Mouse (Mus musculus): ENCODE results near the gene Cdk5r2. TPM values are rescaled to one million over a fixed set of nuclear protein-coding genes. Genes with fewer than 3 reads are reported as not detected.
A peak's percentile ranks its signal among the peaks of the same experiment; 100 is the strongest.

Cdk5r2 gene
- polyA plus RNA-seq, 1 experiment, result 0.28 TPM

DNA sequence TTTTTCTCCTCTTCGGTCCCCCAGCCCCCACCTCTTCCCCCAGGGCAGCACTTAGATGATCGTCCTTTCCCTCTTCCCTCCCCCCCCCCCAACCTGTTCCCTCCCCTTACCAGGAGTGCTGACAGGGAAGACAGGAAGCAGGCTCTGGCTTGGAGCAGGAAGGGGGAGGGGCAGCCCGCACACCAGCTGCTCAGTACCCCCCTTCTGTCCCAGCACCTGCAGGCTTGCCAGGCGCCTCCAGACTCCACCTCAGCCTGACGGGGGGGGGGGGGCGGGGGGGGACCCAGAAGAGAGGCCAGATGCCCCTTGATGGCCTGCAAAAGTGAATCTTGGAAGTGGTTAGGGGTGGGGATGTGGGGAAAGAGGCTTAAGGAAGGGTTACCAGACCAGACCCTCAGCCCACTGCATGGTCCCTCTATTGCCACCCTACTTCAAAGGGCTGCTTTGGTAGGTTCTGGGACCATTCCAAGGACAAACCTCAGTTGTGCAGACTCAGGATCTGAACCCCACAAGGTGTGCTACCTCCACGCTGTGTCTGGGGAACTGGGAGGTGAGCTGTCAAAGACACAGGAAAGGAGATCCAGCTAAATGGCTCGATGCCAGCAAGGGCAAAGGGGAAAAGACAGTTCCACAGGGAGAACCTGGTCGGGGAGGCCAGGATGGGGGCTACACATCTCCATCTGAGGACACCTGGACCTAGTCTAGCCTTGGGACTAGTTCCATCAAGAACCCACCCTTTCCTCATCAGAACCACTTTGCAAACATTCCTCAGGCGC is 44.1 kb downstream of the Cdk5r2 start:
- no peak overlapping the region for H3K9ac ChIP-seq (ENCODE audit: low read depth, poor library complexity, severe bottlenecking)
- peaks cover 4% of the 10 kb centered on the region; the same call in 1 of the 2 replicates for H3K27me3 ChIP-seq (ENCODE audit: control insufficient read depth, insufficient read depth, low read length, poor library complexity, severe bottlenecking)
- no peak for TF ChIP-seq EP300 (IDR thresholded peaks at IDR 0.05; ENCODE audit: insufficient read depth, low read depth, low read length)
- no peak for TF ChIP-seq POLR2A (IDR thresholded peaks at IDR 0.05; ENCODE audit: insufficient read depth, low read length)
- TF ChIP-seq CTCF (IDR thresholded peaks at IDR 0.05; ENCODE audit: low read depth, low read length), result no peak
- no peaks in the 10 kb centered on the region for H3K4me1 ChIP-seq (ENCODE audit: control insufficient read depth, insufficient read depth, low read length)
- H3K9me3 ChIP-seq (replicated peaks; ENCODE audit: control insufficient read depth, insufficient read depth, low read length, poor library complexity, severe bottlenecking), result no peaks in the 10 kb centered on the region
- H3K4me3 ChIP-seq (ENCODE audit: low read depth, low read length), result no peak overlapping the region
- no peaks in the 10 kb centered on the region for H3K36me3 ChIP-seq (ENCODE audit: control insufficient read depth, insufficient read depth, low read length, poor library complexity, severe bottlenecking)
- H3K27ac ChIP-seq (ENCODE audit: insufficient read depth, low read length), result no peak overlapping the region

DNA sequence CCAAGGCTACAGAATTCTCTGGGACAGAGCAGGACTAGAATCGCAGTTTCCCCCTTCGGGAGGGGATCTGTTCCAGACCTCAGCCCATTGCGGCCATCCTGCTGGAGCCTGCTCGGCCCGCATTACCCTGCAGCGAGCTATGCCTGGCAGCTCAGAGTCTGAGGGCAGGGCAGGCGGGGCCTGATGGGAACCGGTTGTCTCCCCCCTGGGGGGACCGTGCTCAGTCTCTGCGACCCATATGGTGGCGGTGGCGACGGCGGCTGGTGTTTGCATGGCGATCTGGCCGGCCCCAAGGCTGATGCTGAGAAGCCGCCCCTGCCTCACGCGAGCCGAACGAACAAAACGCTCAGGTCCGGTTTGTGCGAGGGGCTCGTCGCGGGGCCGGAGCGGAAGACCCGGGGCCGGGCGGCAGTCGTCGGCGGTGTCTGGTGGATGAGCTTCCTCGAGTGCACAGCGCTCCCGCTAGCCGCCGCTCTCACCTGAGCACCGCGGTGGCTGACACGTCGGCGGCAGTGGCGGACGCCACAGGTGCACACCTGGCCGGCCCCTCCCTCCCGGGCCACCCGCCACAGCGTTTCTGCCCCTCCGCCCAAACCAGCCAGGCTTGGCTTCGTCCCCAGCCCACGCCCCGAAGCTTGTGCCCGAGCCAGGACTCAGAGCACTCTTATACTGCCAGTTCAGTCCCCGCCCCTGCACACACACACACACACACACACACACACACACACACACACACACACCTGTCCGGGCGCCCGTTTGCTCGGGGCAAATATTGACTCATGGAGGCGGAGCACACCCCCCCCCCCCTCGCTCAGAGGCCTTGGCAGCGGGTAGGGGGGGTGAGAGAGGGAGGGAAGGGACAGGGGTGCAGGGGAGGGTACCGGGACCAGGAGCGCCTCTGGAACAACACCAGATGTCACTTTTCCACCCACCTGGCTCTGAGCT is 45.9 kb downstream of the Cdk5r2 start:
- Histone ChIP-seq H3K4me1 (ENCODE audit: control insufficient read depth, insufficient read depth, low read length) (no peaks in the 10 kb centered on the region), H3K9me3 (replicated peaks; ENCODE audit: control insufficient read depth, insufficient read depth, low read length, poor library complexity, severe bottlenecking) (no peaks in the 10 kb centered on the region), H3K27me3 (ENCODE audit: control insufficient read depth, insufficient read depth, low read length, poor library complexity, severe bottlenecking) (peaks cover 4% of the 10 kb centered on the region; the same call in 1 of the 2 replicates), H3K27ac (ENCODE audit: insufficient read depth, low read length) (no peak overlapping the region), H3K36me3 (ENCODE audit: control insufficient read depth, insufficient read depth, low read length, poor library complexity, severe bottlenecking) (no peaks in the 10 kb centered on the region), H3K9ac (ENCODE audit: low read depth, poor library complexity, severe bottlenecking) (no peak overlapping the region), H3K4me3 (ENCODE audit: low read depth, low read length) (peak overlapping the region; percentile 35)
- no peak for TF ChIP-seq EP300 (IDR thresholded peaks at IDR 0.05; ENCODE audit: insufficient read depth, low read depth, low read length)
- no peak for TF ChIP-seq POLR2A (IDR thresholded peaks at IDR 0.05; ENCODE audit: insufficient read depth, low read length)
- TF ChIP-seq CTCF (IDR thresholded peaks at IDR 0.05; ENCODE audit: low read depth, low read length), result no peak

DNA sequence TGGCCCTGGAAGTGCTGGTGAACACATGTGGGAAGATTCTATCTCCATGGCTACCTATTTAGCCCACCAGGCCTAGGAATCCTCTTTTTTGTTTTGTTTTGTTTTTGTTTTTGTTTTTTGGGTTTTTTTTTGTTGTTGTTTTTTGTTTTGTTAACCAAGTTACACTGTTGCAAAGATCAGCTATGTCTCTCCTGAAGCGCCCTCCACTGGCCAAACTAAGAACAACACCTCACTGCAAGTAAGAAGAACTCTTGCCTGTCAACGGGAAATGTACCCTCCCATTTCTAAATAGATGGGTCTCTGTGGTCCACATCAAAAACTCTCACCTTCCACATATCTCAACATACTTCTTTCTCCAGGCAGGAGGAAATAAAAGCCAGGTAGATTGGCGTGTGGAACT is 47.0 kb downstream of the Cdk5r2 start:
- no peaks in the 10 kb centered on the region for H3K36me3 ChIP-seq (ENCODE audit: control insufficient read depth, insufficient read depth, low read length, poor library complexity, severe bottlenecking)
- no peak overlapping the region for H3K9ac ChIP-seq (ENCODE audit: low read depth, poor library complexity, severe bottlenecking)
- H3K27ac ChIP-seq (ENCODE audit: insufficient read depth, low read length), result no peak overlapping the region
- no peak for TF ChIP-seq POLR2A (IDR thresholded peaks at IDR 0.05; ENCODE audit: insufficient read depth, low read length)
- no peak for TF ChIP-seq CTCF (IDR thresholded peaks at IDR 0.05; ENCODE audit: low read depth, low read length)
- TF ChIP-seq EP300 (IDR thresholded peaks at IDR 0.05; ENCODE audit: insufficient read depth, low read depth, low read length), result no peak
- no peaks in the 10 kb centered on the region for H3K9me3 ChIP-seq (replicated peaks; ENCODE audit: control insufficient read depth, insufficient read depth, low read length, poor library complexity, severe bottlenecking)
- no peaks in the 10 kb centered on the region for H3K4me1 ChIP-seq (ENCODE audit: control insufficient read depth, insufficient read depth, low read length)
- no peak overlapping the region for H3K4me3 ChIP-seq (ENCODE audit: low read depth, low read length)
- H3K27me3 ChIP-seq (ENCODE audit: control insufficient read depth, insufficient read depth, low read length, poor library complexity, severe bottlenecking), result peaks cover 4% of the 10 kb centered on the region; the same call in 1 of the 2 replicates

DNA sequence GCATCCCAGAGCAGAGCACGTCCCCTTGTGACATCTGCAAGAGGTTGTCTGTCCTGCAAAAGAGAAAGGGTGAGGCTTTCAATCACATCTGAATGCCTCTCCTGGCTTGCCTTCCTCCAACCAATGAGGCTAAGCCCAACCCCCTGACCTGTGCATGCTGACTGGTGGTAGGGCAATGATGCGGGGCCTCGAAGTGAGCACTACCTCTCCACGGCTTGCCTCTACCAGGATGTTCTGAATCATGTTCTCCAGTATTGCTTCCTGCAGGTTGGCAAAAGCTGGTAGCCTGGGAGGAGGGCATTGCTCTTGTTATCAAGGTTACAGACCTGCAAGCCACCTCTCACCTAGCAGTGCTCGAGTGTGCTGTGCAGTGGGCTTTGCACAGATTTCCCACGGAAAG is 47.5 kb downstream of the Cdk5r2 start:
- H3K4me3 ChIP-seq (ENCODE audit: low read depth, low read length), result no peak overlapping the region
- peaks cover 4% of the 10 kb centered on the region; the same call in 1 of the 2 replicates for H3K27me3 ChIP-seq (ENCODE audit: control insufficient read depth, insufficient read depth, low read length, poor library complexity, severe bottlenecking)
- no peak for TF ChIP-seq EP300 (IDR thresholded peaks at IDR 0.05; ENCODE audit: insufficient read depth, low read depth, low read length)
- no peak for TF ChIP-seq CTCF (IDR thresholded peaks at IDR 0.05; ENCODE audit: low read depth, low read length)
- TF ChIP-seq POLR2A (IDR thresholded peaks at IDR 0.05; ENCODE audit: insufficient read depth, low read length), result no peak
- no peak overlapping the region for H3K9ac ChIP-seq (ENCODE audit: low read depth, poor library complexity, severe bottlenecking)
- H3K9me3 ChIP-seq (replicated peaks; ENCODE audit: control insufficient read depth, insufficient read depth, low read length, poor library complexity, severe bottlenecking), result no peaks in the 10 kb centered on the region
- H3K36me3 ChIP-seq (ENCODE audit: control insufficient read depth, insufficient read depth, low read length, poor library complexity, severe bottlenecking), result no peaks in the 10 kb centered on the region
- H3K27ac ChIP-seq (ENCODE audit: insufficient read depth, low read length), result no peak overlapping the region
- no peaks in the 10 kb centered on the region for H3K4me1 ChIP-seq (ENCODE audit: control insufficient read depth, insufficient read depth, low read length)

Other genes starting within 250 kb of the Cdk5r2 start
- gene Ttll4, start 193.2 kb upstream of the Cdk5r2 start, polyA plus RNA-seq (2011; ENCODE audit: insufficient read depth, insufficient read length, low read depth, missing spikeins), result 123 and 129 TPM in 2 replicates
- 1.9 and 2.5 TPM in 2 replicates for gene Cyp27a1, start 141.4 kb upstream of the Cdk5r2 start, polyA plus RNA-seq (2011; ENCODE audit: insufficient read depth, insufficient read length, low read depth, missing spikeins)
- 0.21 and 0.23 TPM in 2 replicates for gene Prkag3, start 105.7 kb upstream of the Cdk5r2 start, polyA plus RNA-seq (2011; ENCODE audit: insufficient read depth, insufficient read length, low read depth, missing spikeins)
- 5.0 and 5.6 TPM in 2 replicates for gene Wnt6, start 83.0 kb upstream of the Cdk5r2 start, polyA plus RNA-seq (2011; ENCODE audit: insufficient read depth, insufficient read length, low read depth, missing spikeins)
- 0.79 and 0.81 TPM in 2 replicates for gene Wnt10a, start 63.4 kb upstream of the Cdk5r2 start, polyA plus RNA-seq (2011; ENCODE audit: insufficient read depth, insufficient read length, low read depth, missing spikeins)
- gene Fev, start 30.5 kb downstream of the Cdk5r2 start, polyA plus RNA-seq (2011; ENCODE audit: insufficient read depth, insufficient read length, low read depth, missing spikeins), result not detected in 2 replicates
- gene Cryba2, start 38.2 kb downstream of the Cdk5r2 start, polyA plus RNA-seq (2011; ENCODE audit: insufficient read depth, insufficient read length, low read depth, missing spikeins), result not detected in 2 replicates
- 0.17 TPM in 1 of 2 replicates, not detected in the other for gene Cfap65, start 80.7 kb downstream of the Cdk5r2 start, polyA plus RNA-seq (2011; ENCODE audit: insufficient read depth, insufficient read length, low read depth, missing spikeins)
- 0.24 TPM in 1 of 2 replicates, not detected in the other for gene Ihh, start 96.7 kb downstream of the Cdk5r2 start, polyA plus RNA-seq (2011; ENCODE audit: insufficient read depth, insufficient read length, low read depth, missing spikeins)